Mouse (Mus musculus) MEL (cell line): ENCODE data around the gene Tanc1.

Source experiments
- BHLHE40 ChIP-seq: IDR thresholded peaks from 2 replicates; pipeline ENCODE4 v1.6.1; 2012; ENCODE audit warnings: low read depth, mild to moderate bottlenecking, inconsistent platforms, low read length, improper control_type of control experiment, borderline replicate concordance
- CHD1 ChIP-seq: IDR thresholded peaks from 2 replicates; pipeline ENCODE4 v1.6.1; 2012; ENCODE audit warnings: low read depth, mild to moderate bottlenecking, inconsistent platforms, low read length, improper control_type of control experiment
- CHD2 ChIP-seq: IDR thresholded peaks from 2 replicates; pipeline ENCODE4 v1.6.1; 2011; ENCODE audit warnings: low read length, improper control_type of control experiment
- CTCF ChIP-seq, 3 experiments: IDR thresholded peaks in 2 of 3; conservative IDR thresholded peaks in 1 of 3; 2 replicates each; pipeline ENCODE4 v1.5.1; 2011 to 2012; ENCODE audit warnings: low read length in 3 of 3, low read depth in 2 of 3, mild to moderate bottlenecking in 2 of 3, improper control_type of control experiment in 1 of 3, inconsistent platforms in 1 of 3, mixed read lengths in 1 of 3, moderate library complexity in 1 of 3; ENCODE audit not compliant: control insufficient read depth in 1 of 3, insufficient read depth in 1 of 3, poor library complexity in 1 of 3, severe bottlenecking in 1 of 3
- E2F4 ChIP-seq: IDR thresholded peaks from 2 replicates; pipeline ENCODE4 v1.6.1; 2011; ENCODE audit warnings: low read depth, low read length, improper control_type of control experiment, borderline replicate concordance
- ELF1 ChIP-seq: IDR thresholded peaks from 2 replicates; pipeline ENCODE4 v1.6.1; 2014; ENCODE audit warnings: low read depth, mild to moderate bottlenecking, inconsistent platforms, low read length, improper control_type of control experiment, moderate library complexity
- EP300 ChIP-seq, 2 experiments: IDR thresholded peaks; 2 replicates each; pipeline ENCODE4 v1.6.1; 2011; ENCODE audit warnings: improper control_type of control experiment in 2 of 2, low read length in 2 of 2, low read depth in 1 of 2, mild to moderate bottlenecking in 1 of 2
- GATA1 ChIP-seq: IDR thresholded peaks from 2 replicates; pipeline ENCODE4 v1.6.1; 2011; ENCODE audit warnings: low read depth, low read length, improper control_type of control experiment
- NELFE ChIP-seq: IDR thresholded peaks from 2 replicates; pipeline ENCODE4 v1.6.1; 2011; ENCODE audit warnings: low read depth, low read length, improper control_type of control experiment
- POLR2A ChIP-seq, 2 experiments: IDR thresholded peaks; 2 replicates each; pipeline ENCODE4 v1.6.1; 2011 to 2012; ENCODE audit warnings: low read length in 2 of 2, mild to moderate bottlenecking in 2 of 2, control low read depth in 1 of 2, improper control_type of control experiment in 1 of 2, low read depth in 1 of 2, moderate library complexity in 1 of 2; ENCODE audit not compliant: control insufficient read depth in 1 of 2, insufficient read depth in 1 of 2, poor library complexity in 1 of 2
- RAD21 ChIP-seq: IDR thresholded peaks from 2 replicates; pipeline ENCODE4 v1.6.1; 2011; ENCODE audit warnings: mild to moderate bottlenecking, low read depth, low read length, improper control_type of control experiment
- RCOR1 ChIP-seq: IDR thresholded peaks from 2 replicates; pipeline ENCODE4 v1.6.1; 2012; ENCODE audit warnings: low read depth, mild to moderate bottlenecking, inconsistent platforms, low read length, improper control_type of control experiment
- TCF12 ChIP-seq: IDR thresholded peaks from 2 replicates; pipeline ENCODE4 v1.6.1; 2014; ENCODE audit warnings: low read depth, mild to moderate bottlenecking, inconsistent platforms, low read length, improper control_type of control experiment, moderate library complexity
- ZNF384 ChIP-seq: IDR thresholded peaks from 2 replicates; pipeline ENCODE4 v1.6.1; 2012; ENCODE audit warnings: low read depth, mild to moderate bottlenecking, inconsistent platforms, low read length, improper control_type of control experiment

- TF ChIP-seq RAD21 (no peak), RCOR1 (no peak), ZNF384 (no peak), CTCF (IDR thresholded peaks at IDR 0.05 in 2 of 3, conservative IDR thresholded peaks at IDR 0.05 in 1 of 3; ENCODE audit: control insufficient read depth in 1 of 3, insufficient read depth in 1 of 3, low read depth in 2 of 3, low read length in 3 of 3, poor library complexity in 1 of 3, severe bottlenecking in 1 of 3) (no peak), BHLHE40 (no peak), POLR2A (IDR thresholded peaks at IDR 0.05; ENCODE audit: control insufficient read depth in 1 of 2, insufficient read depth in 1 of 2, low read depth in 1 of 2, low read length in 2 of 2, poor library complexity in 1 of 2) (no peak), TCF12 (no peak), ELF1 (no peak), CHD1 (no peak), E2F4 (no peak), CHD2 (no peak), EP300 (IDR thresholded peaks at IDR 0.05; ENCODE audit: low read depth in 1 of 2, low read length in 2 of 2) (no peak), GATA1 (no peak), NELFE (no peak)
Measured at GRCm38 (mm10) chr2:59723311-59723710, 111.5 kb downstream of the Tanc1 start.
